Mouse (Mus musculus) spleen, postnatal 14 days (tissue): ENCODE measurements around the gene Ptafr.
A peak's percentile ranks its signal among the peaks of the same experiment; 100 is the strongest.

Experiments
- DNase-seq, 2 experiments: peaks; one replicate each; pipeline ENCODE4 v3.0.0; 2021 to 2022; ENCODE audit warnings: low spot score in 2 of 2

Ptafr gene

GRCm38 (mm10) chr4:132617873-132618272 lies 54.0 kb downstream of the Ptafr start:
- DNase-seq = no peak

GRCm38 (mm10) chr4:132618850-132619375 lies 55.0 kb downstream of the Ptafr start:
- DNase-seq = no peak

GRCm38 (mm10) chr4:132620134-132620533 lies 56.3 kb downstream of the Ptafr start:
- DNase-seq = no peak

- no peak for DNase-seq
Observed at GRCm38 (mm10) chr4:132621287-132622068, 57.6 kb downstream of the Ptafr start.

GRCm38 (mm10) chr4:132624034-132624657 lies 60.3 kb downstream of the Ptafr start:
- peak; percentile 59 to 60 for DNase-seq

- DNase-seq = peak; percentile 33 to 65
Observed at GRCm38 (mm10) chr4:132628830-132629229, 65.0 kb downstream of the Ptafr start.
